Mouse (Mus musculus) kidney, embryonic 16.5 days (tissue): Measurements from ENCODE around the gene Fgf12. TPM values are rescaled to one million over a fixed set of nuclear protein-coding genes. Genes with fewer than 3 reads are reported as not detected.

ENCODE experiments used
- ATAC-seq: fragments of 200-750 bp; cut with Nextera tagmentation; 2 replicates; pipeline ENCODE4 v1.8.0; 2017; ENCODE audit warnings: moderate TSS enrichment; ENCODE audit not compliant: low FRiP score, low TSS enrichment
- H3K27ac ChIP-seq: fragments of 300-500 bp; sonication (generic); 2 replicates; pipeline ENCODE4 v1.5.1; 2014; ENCODE audit warnings: low read length
- H3K27me3 ChIP-seq: fragments of 300-500 bp; sonication (generic); 2 replicates; pipeline ENCODE4 v1.6.1; 2014; ENCODE audit warnings: low read length, control low read depth, mixed read lengths; ENCODE audit not compliant: insufficient read depth
- H3K36me3 ChIP-seq: fragments of 300-500 bp; sonication (generic); 2 replicates; pipeline ENCODE4 v1.6.1; 2014; ENCODE audit warnings: low read length, control low read depth, mixed read lengths; ENCODE audit not compliant: insufficient read depth
- H3K4me1 ChIP-seq: fragments of 300-500 bp; sonication (generic); 2 replicates; pipeline ENCODE4 v1.6.1; 2014; ENCODE audit warnings: low read length, control low read depth, mixed read lengths; ENCODE audit not compliant: insufficient read depth
- H3K4me2 ChIP-seq: fragments of 300-500 bp; sonication (generic); replicated peaks from 2 replicates; pipeline ENCODE4 v1.6.1; 2014; ENCODE audit warnings: low read depth, low read length
- H3K4me3 ChIP-seq: fragments of 300-500 bp; sonication (generic); 2 replicates; pipeline ENCODE4 v1.5.1; 2014; ENCODE audit warnings: mild to moderate bottlenecking, low read length
- H3K9ac ChIP-seq: fragments of 300-500 bp; sonication (generic); replicated peaks from 2 replicates; pipeline ENCODE4 v1.6.1; 2014; ENCODE audit warnings: low read length
- H3K9me3 ChIP-seq: fragments of 300-500 bp; sonication (generic); 2 replicates; pipeline ENCODE4 v1.6.1; 2016; ENCODE audit warnings: low read length, control low read depth
- WGBS: fragments of 180-500 bp; shearing (Covaris S2); extraction: QIAGEN DNeasy Blood & Tissue Kit; methylation state at CpG from one replicate; pipeline ENCODE4 v1.1.7; 2014; 5-methylcytosine and 5-hydroxymethylcytosine counted together
- polyA plus RNA-seq: library from polyadenylated mRNA; unstranded; fragments of >200 nt; fragmentation: Nextera tagmentation; extraction: Ambion mirVana; gene quantifications from 2 replicates; pipeline ENCODE4 v1.2.1, GENCODE M21; 2015

The Fgf12 gene
- polyA plus RNA-seq, 1 experiment from 2014 or later = 2.2 TPM

- Histone ChIP-seq H3K4me2 (no peak overlapping the region), H3K4me3 (no peak overlapping the region), H3K27me3 (no peaks in the 10 kb centered on the region), H3K9me3 (no peaks in the 10 kb centered on the region), H3K36me3 (no peaks in the 10 kb centered on the region), H3K9ac (no peak overlapping the region), H3K4me1 (no peaks in the 10 kb centered on the region), H3K27ac (no peak overlapping the region)
- no peak for ATAC-seq
- WGBS = 86% methylated on average over 12 of the region's 12 CpGs
Observed at GRCm38 (mm10) chr16:28497971-28498607, 254.8 kb downstream of the Fgf12 start.

GRCm38 (mm10) chr16:28491711-28492110, 261.2 kb downstream of the Fgf12 start:
- ATAC-seq = no peak
- no peaks in the 10 kb centered on the region for H3K4me1 ChIP-seq
- H3K9ac ChIP-seq = no peak overlapping the region
- no peaks in the 10 kb centered on the region for H3K9me3 ChIP-seq
- WGBS = 27% methylated on average over 6 of the region's 6 CpGs
- H3K4me2 ChIP-seq = no peak overlapping the region
- H3K36me3 ChIP-seq = no peaks in the 10 kb centered on the region
- no peak overlapping the region for H3K4me3 ChIP-seq
- H3K27me3 ChIP-seq = peaks cover 5% of the 10 kb centered on the region; the same call in 1 of the 2 replicates
- no peak overlapping the region for H3K27ac ChIP-seq

- no peaks in the 10 kb centered on the region for H3K36me3 ChIP-seq
- peak; percentile 49; the same call in 1 of the 2 replicates for ATAC-seq
- WGBS = 10% methylated on average over 6 of the region's 6 CpGs
- H3K9ac ChIP-seq = no peak overlapping the region
- no peaks in the 10 kb centered on the region for H3K9me3 ChIP-seq
- H3K27me3 ChIP-seq = peaks cover 5% of the 10 kb centered on the region; the same call in 1 of the 2 replicates
- H3K4me1 ChIP-seq = no peaks in the 10 kb centered on the region
- H3K27ac ChIP-seq = no peak overlapping the region
- no peak overlapping the region for H3K4me3 ChIP-seq
- H3K4me2 ChIP-seq = no peak overlapping the region
Observed at GRCm38 (mm10) chr16:28490515-28490914, 262.4 kb downstream of the Fgf12 start.

GRCm38 (mm10) chr16:28484920-28485319, 267.9 kb downstream of the Fgf12 start:
- H3K4me3 ChIP-seq = no peak overlapping the region
- no peaks in the 10 kb centered on the region for H3K36me3 ChIP-seq
- WGBS = 81% methylated on average over 3 of the region's 3 CpGs
- H3K4me1 ChIP-seq = no peaks in the 10 kb centered on the region
- no peaks in the 10 kb centered on the region for H3K27me3 ChIP-seq
- no peak overlapping the region for H3K27ac ChIP-seq
- no peaks in the 10 kb centered on the region for H3K9me3 ChIP-seq
- ATAC-seq = no peak
- no peak overlapping the region for H3K4me2 ChIP-seq
- H3K9ac ChIP-seq = no peak overlapping the region

GRCm38 (mm10) chr16:28479022-28479421, 273.8 kb downstream of the Fgf12 start:
- Histone ChIP-seq H3K36me3 (no peaks in the 10 kb centered on the region), H3K9ac (no peak overlapping the region), H3K27me3 (no peaks in the 10 kb centered on the region), H3K4me1 (no peaks in the 10 kb centered on the region), H3K9me3 (no peaks in the 10 kb centered on the region), H3K4me2 (no peak overlapping the region), H3K27ac (no peak overlapping the region), H3K4me3 (no peak overlapping the region)
- 90% methylated on average over 2 of the region's 2 CpGs for WGBS
- ATAC-seq = no peak

- no peaks in the 10 kb centered on the region for H3K36me3 ChIP-seq
- 96% methylated on average over 4 of the region's 4 CpGs for WGBS
- H3K9me3 ChIP-seq = no peaks in the 10 kb centered on the region
- H3K27ac ChIP-seq = no peak overlapping the region
- no peaks in the 10 kb centered on the region for H3K27me3 ChIP-seq
- H3K4me3 ChIP-seq = no peak overlapping the region
- H3K4me2 ChIP-seq = no peak overlapping the region
- no peaks in the 10 kb centered on the region for H3K4me1 ChIP-seq
- H3K9ac ChIP-seq = no peak overlapping the region
- ATAC-seq = no peak
Observed at GRCm38 (mm10) chr16:28476651-28477050, 276.2 kb downstream of the Fgf12 start.

GRCm38 (mm10) chr16:28475553-28475952, 277.3 kb downstream of the Fgf12 start:
- Histone ChIP-seq H3K9me3 (no peaks in the 10 kb centered on the region), H3K4me3 (no peak overlapping the region), H3K4me2 (no peak overlapping the region), H3K9ac (no peak overlapping the region), H3K36me3 (no peaks in the 10 kb centered on the region), H3K27me3 (no peaks in the 10 kb centered on the region), H3K27ac (no peak overlapping the region), H3K4me1 (no peaks in the 10 kb centered on the region)
- WGBS = 78% methylated on average over 1 of the region's 1 CpGs
- no peak for ATAC-seq

- Histone ChIP-seq H3K9ac (no peak overlapping the region), H3K4me3 (no peak overlapping the region), H3K36me3 (no peaks in the 10 kb centered on the region), H3K4me1 (no peaks in the 10 kb centered on the region), H3K9me3 (no peaks in the 10 kb centered on the region), H3K4me2 (no peak overlapping the region), H3K27ac (no peak overlapping the region), H3K27me3 (no peaks in the 10 kb centered on the region)
- ATAC-seq = no peak
- 79% methylated on average over 3 of the region's 3 CpGs for WGBS
Observed at GRCm38 (mm10) chr16:28454821-28455220, 298.0 kb downstream of the Fgf12 start.

GRCm38 (mm10) chr16:28447114-28447455, 305.8 kb downstream of the Fgf12 start:
- 0% methylated on average over 6 of the region's 6 CpGs for WGBS
- no peaks in the 10 kb centered on the region for H3K36me3 ChIP-seq
- H3K27ac ChIP-seq = no peak overlapping the region
- no peaks in the 10 kb centered on the region for H3K9me3 ChIP-seq
- peak overlapping the region; percentile 75; the same call in 1 of the 2 replicates for H3K9ac ChIP-seq
- peaks cover 39% of the 10 kb centered on the region for H3K27me3 ChIP-seq
- peak overlapping the region; percentile 99 for H3K4me2 ChIP-seq
- H3K4me1 ChIP-seq = 0 out of 2 replicates have a peak, but pooled peaks cover 5% of the 10 kb centered on the region
- peak overlapping the region; percentile 68 for H3K4me3 ChIP-seq
- peak; percentile 30 for ATAC-seq

- ATAC-seq = peak; percentile 88
- Histone ChIP-seq H3K9me3 (no peaks in the 10 kb centered on the region), H3K4me2 (peak overlapping the region; percentile 99), H3K4me3 (peak overlapping the region; percentile 68), H3K27ac (no peak overlapping the region), H3K4me1 (0 out of 2 replicates have a peak, but pooled peaks cover 5% of the 10 kb centered on the region), H3K36me3 (no peaks in the 10 kb centered on the region), H3K27me3 (peaks cover 42% of the 10 kb centered on the region), H3K9ac (peak overlapping the region; percentile 75)
- WGBS = under 1% methylated on average over 60 of the region's 82 CpGs
Observed at GRCm38 (mm10) chr16:28446334-28447113, 306.3 kb downstream of the Fgf12 start.
